Mouse (Mus musculus): Measurements from ENCODE around the gene Slc22a20.

GRCm38 (mm10) chr19:5964804-5965203 lies 21.1 kb downstream of the Slc22a20 start:
- TF ChIP-seq POLR2A (IDR thresholded peaks at IDR 0.05; ENCODE audit: insufficient read length, low read depth) (no peak), MYOG (IDR thresholded peaks at IDR 0.05; ENCODE audit: control insufficient read depth in 1 of 3, insufficient read depth in 1 of 3, insufficient read length in 2 of 3, low read depth in 2 of 3) (no peak), CEBPB (IDR thresholded peaks at IDR 0.05; ENCODE audit: insufficient read depth, poor library complexity, severe bottlenecking) (no peak), USF1 (IDR thresholded peaks at IDR 0.05; ENCODE audit: low read depth) (no peak), POLR2AphosphoS2 (IDR thresholded peaks at IDR 0.05; ENCODE audit: insufficient read length, low read depth) (no peak), MAX (IDR thresholded peaks at IDR 0.05; ENCODE audit: low read depth) (no peak), TCF12 (IDR thresholded peaks at IDR 0.05; ENCODE audit: insufficient read depth, poor library complexity, severe bottlenecking) (no peak), MYOD1 (IDR thresholded peaks at IDR 0.05; ENCODE audit: control insufficient read depth in 1 of 3, insufficient read length in 2 of 3, low read depth in 2 of 3) (no peak), E2F4 (IDR thresholded peaks at IDR 0.05; ENCODE audit: insufficient read depth) (no peak), REST (IDR thresholded peaks at IDR 0.05; ENCODE audit: insufficient read depth, insufficient read length) (no peak), SRF (IDR thresholded peaks at IDR 0.05; ENCODE audit: control insufficient read depth, insufficient read length, low read depth) (no peak), TCF3 (IDR thresholded peaks at IDR 0.05; ENCODE audit: insufficient read length, low read depth) (no peak)
